Mouse (Mus musculus) layer of hippocampus, adult 8-10 months (tissue): ENCODE results near the gene Ttc7. TPM values are rescaled to one million over a fixed set of nuclear protein-coding genes. Genes with fewer than 3 reads are reported as not detected.

Source experiments
- DNase-seq, 2 experiments: peaks; one replicate each; pipeline ENCODE4 v3.0.0; 2022; ENCODE audit warnings: low spot score in 2 of 2
- total RNA-seq, 4 experiments: library from RNA; stranded (reverse); gene quantifications; 2 replicates each; pipeline ENCODE4 v1.2.4; 2022

The Ttc7 gene
- total RNA-seq, 4 experiments from 2014 or later = 7.8 to 10.0 (median 8.5) TPM

GRCm38 (mm10) chr17:87334162-87334561 is 51.5 kb downstream of the Ttc7 start:
- DNase-seq = no peak

DNA sequence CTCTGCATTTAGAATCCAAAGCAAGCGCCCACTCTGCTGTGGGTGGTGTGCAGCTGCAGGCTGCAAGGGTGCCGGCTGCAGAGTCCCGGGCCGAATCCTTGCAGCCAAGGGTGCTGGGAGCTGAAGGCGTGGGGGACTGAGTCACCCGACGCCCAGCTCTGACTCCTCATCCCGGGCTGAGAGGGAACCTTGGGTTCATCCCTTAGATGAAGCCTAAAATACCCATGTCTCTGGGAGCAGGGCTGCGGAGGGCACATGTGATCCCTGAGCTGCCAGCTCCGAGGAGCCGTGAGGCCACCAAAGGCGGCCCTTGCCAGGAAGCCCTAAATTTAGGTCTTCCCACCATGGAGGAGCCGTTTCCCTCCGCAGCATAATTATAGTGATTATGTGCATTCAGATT is 52.5 kb downstream of the Ttc7 start:
- DNase-seq = no peak

DNA sequence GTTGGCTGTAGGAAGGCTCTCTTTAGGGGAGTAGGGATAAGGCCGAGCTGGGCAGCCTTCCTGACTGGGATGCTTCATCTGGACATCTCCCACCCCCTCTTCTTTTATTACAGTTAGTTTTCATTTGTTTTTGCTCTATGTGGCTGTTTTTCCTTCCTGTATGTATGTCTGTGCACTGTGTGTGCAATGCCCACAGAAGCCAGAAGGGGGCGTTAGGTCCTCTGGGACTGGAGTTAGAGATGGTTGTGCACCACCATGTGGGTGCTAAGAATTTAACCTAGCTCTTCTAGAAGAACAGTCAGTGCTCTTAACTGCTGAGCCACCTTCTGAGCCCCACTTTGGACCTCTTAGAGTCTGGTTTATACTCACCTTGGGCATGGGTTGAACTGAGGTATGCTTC is 53.0 kb downstream of the Ttc7 start:
- no peak for DNase-seq

- no peak for DNase-seq
Measured at GRCm38 (mm10) chr17:87336910-87337309, 54.2 kb downstream of the Ttc7 start.

- no peak for DNase-seq
Measured at GRCm38 (mm10) chr17:87337683-87338082, 55.0 kb downstream of the Ttc7 start.

- no peak for DNase-seq
Measured at GRCm38 (mm10) chr17:87339122-87339521, 56.4 kb downstream of the Ttc7 start.

GRCm38 (mm10) chr17:87343060-87343703 is 60.5 kb downstream of the Ttc7 start:
- no peak for DNase-seq

DNA sequence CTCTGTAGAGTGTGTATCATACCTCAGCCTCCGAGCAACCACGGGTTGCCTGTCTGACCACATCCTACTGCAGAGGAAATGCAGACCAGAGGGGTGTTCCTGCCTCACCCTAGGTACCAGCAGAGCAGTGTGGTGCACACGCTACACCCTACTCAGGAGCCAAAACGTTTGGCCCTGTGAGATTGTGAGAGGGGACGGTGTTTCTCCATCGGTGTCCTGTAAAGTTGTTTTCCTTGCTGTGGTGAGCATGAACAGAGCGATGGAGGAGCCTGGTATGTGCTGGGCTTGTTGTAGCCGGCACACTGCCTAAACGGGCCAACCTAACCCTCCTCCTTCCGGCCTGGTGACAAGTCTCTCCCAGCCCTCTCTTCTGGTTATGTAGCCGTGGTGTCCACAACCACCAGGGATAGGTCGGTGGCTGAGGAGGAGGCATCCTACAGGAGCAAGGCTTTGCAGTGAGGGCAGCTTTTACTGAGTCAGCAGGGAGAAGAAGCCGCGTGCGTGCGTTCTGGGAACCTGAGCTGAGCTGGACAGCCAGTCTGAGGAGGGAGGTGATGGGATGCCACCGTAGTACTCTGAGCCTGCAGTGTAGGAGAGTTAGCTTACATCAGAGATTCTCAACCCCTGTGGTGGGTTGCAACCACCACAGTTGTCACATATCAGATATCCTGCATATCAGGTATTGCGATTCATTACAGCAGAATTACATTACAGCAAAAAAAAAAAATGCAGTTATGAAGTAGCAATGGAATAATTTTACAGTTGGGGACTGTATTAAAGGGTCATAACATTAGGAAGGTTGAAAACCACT is 62.0 kb downstream of the Ttc7 start:
- DNase-seq = no peak

- DNase-seq = no peak
Measured at GRCm38 (mm10) chr17:87345252-87345593, 62.5 kb downstream of the Ttc7 start.

DNA sequence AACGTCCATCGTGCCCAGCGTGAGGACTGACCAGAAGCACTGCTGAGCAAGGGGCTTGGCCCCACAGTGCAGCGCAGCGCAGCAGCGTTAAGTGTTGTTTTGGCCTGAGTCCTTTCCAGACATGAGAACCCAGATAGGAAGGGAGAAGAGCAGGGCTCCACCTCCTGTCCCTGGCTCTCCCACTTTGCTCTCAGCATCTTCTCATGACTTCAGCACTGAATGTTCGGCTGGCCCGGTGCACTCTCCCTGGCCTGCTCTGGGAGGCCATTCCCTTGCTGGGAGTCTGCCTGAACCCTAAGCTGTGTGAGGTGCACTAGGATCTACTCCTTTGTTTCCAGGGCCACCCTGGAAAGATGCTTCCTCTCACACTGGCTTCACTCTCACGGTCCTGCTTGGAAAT is 65.7 kb downstream of the Ttc7 start:
- no peak for DNase-seq

- DNase-seq = no peak
Measured at GRCm38 (mm10) chr17:87349069-87349468, 66.4 kb downstream of the Ttc7 start.

DNA sequence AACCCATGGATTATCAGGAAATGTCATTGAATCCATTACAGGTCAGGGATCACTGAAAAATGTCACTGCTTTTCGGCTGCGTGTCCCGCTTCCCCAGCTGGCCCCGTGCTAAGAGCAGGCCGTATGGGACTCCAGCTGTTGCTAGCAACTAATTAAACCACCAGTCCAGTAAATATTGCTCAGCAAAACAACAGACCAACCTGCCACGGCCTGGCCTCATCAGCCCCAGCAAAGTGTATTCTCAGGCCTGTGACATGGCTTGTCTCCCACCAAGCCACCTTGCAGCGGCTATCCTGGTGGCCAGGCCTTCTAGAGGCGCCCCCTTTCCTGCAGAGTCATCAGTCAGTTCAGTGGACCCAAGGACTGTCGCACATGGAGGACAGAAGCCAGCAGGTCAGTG is 66.9 kb downstream of the Ttc7 start:
- no peak for DNase-seq

DNA sequence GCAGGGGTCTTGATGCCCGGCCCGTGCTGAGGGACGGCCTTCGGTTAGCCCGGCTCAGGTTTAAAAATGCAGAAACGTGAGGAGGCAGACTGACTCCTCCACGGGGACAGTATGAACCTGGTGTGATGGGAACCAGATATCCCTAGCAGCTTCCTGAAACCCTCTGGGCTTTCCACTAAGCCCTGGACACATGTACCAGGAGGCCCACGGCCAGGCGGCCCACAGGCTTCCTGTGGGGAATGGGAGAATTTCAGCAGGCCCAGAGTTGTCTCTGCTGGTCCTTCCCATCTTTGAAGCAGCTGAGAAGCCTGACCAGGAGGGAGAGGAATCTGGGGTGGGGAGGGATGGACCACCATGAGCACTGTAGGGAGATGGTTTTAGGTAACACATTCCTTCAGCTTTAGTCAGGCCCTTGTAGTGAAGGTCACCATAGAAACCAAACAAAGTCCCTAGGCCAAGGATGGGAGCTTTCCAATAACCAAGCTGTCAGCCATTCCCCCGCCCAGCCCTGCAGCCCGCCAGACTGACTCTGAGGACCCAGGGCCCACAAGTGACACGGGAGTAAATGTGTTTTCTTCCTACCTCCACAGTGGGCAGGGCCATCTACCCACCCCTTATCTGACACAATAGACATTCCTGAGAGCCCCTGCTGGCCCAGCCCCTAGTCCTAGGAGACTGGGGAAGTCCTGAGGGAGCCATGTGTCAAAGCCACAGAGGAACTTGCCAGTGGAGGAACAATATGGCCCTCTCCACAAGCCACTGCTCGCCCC is 68.0 kb downstream of the Ttc7 start:
- DNase-seq = no peak

DNA sequence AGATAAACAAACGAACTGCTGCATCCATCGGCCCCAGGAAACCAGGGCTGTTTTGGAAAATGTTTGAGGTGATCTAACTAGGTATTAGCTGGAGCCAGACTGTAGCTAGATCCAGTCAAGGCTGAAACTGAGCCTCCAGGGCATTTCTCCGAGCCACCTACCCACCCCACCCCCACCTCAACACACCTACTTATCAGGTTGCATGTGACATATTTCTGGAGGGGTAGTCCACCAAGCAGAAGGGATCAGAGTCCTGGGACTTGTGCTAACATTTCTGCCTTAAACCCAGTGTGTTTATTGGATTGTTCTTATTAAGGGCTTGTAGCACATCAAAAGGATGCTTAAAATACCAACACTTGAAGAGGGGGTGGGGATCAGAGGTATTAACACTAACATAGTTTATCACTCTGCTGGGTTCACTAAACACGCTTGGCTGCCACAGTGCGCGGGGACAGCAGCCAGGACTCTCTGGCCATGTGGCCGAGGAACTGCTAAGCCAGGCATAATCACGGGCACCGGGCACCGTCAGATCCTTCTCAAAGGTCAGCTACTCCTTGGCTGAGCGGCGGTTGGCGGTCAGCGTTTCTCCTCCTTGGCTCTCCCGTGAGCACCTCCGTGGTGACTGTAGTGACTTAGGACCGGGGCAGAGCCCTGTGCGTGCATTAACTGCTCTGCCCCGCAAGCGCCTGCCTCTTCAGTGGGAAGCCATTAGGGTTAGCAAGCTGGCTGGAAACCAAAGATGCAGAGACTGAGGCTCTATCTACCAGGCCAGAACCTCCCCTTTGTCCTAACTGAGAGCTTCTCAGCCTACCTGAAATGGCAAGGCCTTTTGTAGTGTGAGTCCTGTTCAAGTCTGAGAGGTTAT is 68.8 kb downstream of the Ttc7 start:
- DNase-seq = no peak

- DNase-seq = no peak
Measured at GRCm38 (mm10) chr17:87352106-87352897, 69.6 kb downstream of the Ttc7 start.

GRCm38 (mm10) chr17:87352898-87353225 is 70.2 kb downstream of the Ttc7 start:
- no peak for DNase-seq

DNA sequence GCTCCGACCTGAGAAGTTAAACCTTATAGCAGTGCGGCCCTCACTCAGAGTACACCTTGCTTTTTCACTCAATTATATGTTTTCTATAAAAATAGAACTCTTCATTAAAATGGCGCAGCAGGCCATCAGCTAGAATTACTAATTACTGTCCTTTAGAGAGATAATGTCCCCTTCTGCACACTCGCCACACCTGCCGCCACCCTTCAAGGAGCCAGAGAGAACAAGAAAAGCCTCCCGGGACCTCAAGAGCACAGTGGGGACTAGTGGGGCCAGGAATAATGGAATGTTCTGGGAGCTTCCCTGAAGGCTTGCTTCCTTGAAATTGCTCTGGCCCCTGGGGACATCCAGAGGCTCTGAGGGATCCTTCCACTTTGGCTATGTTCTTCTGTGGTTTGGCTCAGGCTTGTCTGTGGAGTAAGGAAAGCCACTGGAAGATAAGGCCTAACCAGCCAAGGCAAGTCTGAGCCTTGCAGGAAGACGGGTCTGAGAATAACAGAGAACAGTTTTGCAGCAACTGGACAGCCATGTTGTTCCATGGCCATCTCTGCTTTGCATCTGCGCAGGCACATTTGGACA is 71.1 kb downstream of the Ttc7 start:
- no peak for DNase-seq

DNA sequence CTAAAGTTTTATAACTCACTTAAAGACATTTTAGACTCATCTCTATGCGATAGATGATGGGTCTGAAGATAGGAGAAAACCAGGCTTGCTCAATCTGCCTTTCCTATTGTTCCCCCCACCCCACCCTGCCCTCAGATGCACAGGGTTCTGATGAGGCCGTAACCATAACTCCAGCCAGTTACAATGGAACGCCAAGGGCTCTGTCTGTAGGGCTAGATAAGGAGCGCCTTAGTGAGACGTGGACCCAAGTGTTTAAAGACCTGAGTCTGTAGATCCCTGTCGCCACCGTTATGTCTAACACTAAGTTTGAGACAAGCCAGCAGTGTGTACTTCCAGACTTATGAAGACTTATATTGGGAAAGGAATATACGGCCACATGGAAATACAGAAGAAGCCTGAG is 72.8 kb downstream of the Ttc7 start:
- no peak for DNase-seq

DNA sequence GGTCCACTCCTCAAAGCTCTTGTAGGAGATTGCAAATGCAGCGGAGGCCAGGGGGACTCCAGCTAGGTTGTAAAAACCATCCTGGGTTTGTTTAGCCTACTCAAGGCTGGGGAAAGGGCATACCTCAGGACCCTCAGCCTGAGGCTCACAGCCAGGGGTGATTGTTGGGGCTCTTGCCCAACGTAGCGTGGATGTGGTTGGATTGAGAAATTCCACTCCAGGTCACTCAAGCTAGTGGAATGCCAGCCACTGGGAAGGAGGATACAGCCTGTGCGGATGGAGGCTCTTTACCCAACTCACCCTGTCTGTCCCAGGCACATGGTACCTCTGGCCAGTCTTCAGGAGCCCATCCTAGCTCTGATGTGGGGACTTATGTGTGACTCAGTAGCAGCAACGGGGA is 73.6 kb downstream of the Ttc7 start:
- no peak for DNase-seq

- no peak for DNase-seq
Measured at GRCm38 (mm10) chr17:87357506-87357905, 74.8 kb downstream of the Ttc7 start.
